Mouse (Mus musculus): ENCODE measurements around the gene Plcl2. TPM values are rescaled to one million over a fixed set of nuclear protein-coding genes. Genes with fewer than 3 reads are reported as not detected.

The Plcl2 gene
- total RNA-seq, 1 experiment = 2.7 TPM

GRCm38 (mm10) chr17:50488406-50488805, 20.8 kb upstream of the Plcl2 start:
- H3K36me3 ChIP-seq (ENCODE audit: control insufficient read depth, insufficient read depth, low read length, poor library complexity, severe bottlenecking) = no peaks in the 10 kb centered on the region
- in situ Hi-C loops (cut with MboI; ENCODE audit: low sequenced_read_pairs in 2 of 2, unreplicated experiment in 2 of 2) = no loop called here
- H3K4me1 ChIP-seq (ENCODE audit: control insufficient read depth in 2 of 2, insufficient read depth in 2 of 2, low read length in 2 of 2, poor library complexity in 1 of 2) = no peaks in the 10 kb centered on the region; a peak in 1 of 4 replicates
- H3K27ac ChIP-seq (ENCODE audit: insufficient read depth, low read depth, low read length, poor library complexity, severe bottlenecking) = no peak overlapping the region
- no peak for DNase-seq (ENCODE audit: low read depth, low spot score)
- no peak for TF ChIP-seq ZNF384 (IDR thresholded peaks at IDR 0.05; ENCODE audit: low read depth, low read length)
- TF ChIP-seq CHD2 (IDR thresholded peaks at IDR 0.05; ENCODE audit: low read depth, low read length) = no peak
- no peak for TF ChIP-seq HCFC1 (IDR thresholded peaks at IDR 0.05; ENCODE audit: borderline replicate concordance, insufficient read depth, low read length)
- TF ChIP-seq MAFK (IDR thresholded peaks at IDR 0.05; ENCODE audit: insufficient read depth, low read depth, low read length) = no peak
- no peak for TF ChIP-seq ZC3H11A (IDR thresholded peaks at IDR 0.05; ENCODE audit: borderline replicate concordance, low read depth, low read length)
- H3K9ac ChIP-seq (ENCODE audit: insufficient read depth, low read depth, low read length, poor library complexity, severe bottlenecking) = no peak overlapping the region
- H3K4me3 ChIP-seq (ENCODE audit: insufficient read depth in 1 of 2, low read depth in 1 of 2, low read length in 2 of 2, poor library complexity in 1 of 2, severe bottlenecking in 1 of 2) = no peak overlapping the region
- H3K9me3 ChIP-seq (ENCODE audit: control insufficient read depth, insufficient read depth, low read depth, low read length) = no peaks in the 10 kb centered on the region

DNA sequence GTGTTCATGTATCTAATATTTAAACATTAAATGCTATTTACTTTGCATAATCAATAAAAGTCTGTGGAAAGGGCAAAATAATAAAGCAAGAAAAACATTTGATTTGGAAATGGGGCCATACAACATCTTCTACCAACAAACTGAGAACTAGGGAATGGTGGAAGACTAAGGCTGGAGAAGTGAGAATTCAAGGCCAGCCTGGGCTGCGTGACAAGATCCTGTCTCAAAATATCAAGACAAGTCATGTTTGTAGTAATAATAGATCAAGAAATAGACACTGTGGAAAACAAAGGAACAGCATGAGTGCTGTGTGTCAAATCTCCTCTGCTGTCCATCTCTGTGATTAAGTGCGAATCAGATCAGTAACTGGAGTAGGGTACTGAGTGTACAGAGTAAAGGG, 20.3 kb upstream of the Plcl2 start:
- DNase-seq (ENCODE audit: low read depth, low spot score) = no peak
- TF ChIP-seq CHD2 (IDR thresholded peaks at IDR 0.05; ENCODE audit: low read depth, low read length) (no peak), MAFK (IDR thresholded peaks at IDR 0.05; ENCODE audit: insufficient read depth, low read depth, low read length) (no peak), ZNF384 (IDR thresholded peaks at IDR 0.05; ENCODE audit: low read depth, low read length) (no peak), ZC3H11A (IDR thresholded peaks at IDR 0.05; ENCODE audit: borderline replicate concordance, low read depth, low read length) (no peak), HCFC1 (IDR thresholded peaks at IDR 0.05; ENCODE audit: borderline replicate concordance, insufficient read depth, low read length) (no peak)
- Histone ChIP-seq H3K9ac (ENCODE audit: insufficient read depth, low read depth, low read length, poor library complexity, severe bottlenecking) (no peak overlapping the region), H3K9me3 (ENCODE audit: control insufficient read depth, insufficient read depth, low read depth, low read length) (no peaks in the 10 kb centered on the region), H3K4me3 (ENCODE audit: insufficient read depth in 1 of 2, low read depth in 1 of 2, low read length in 2 of 2, poor library complexity in 1 of 2, severe bottlenecking in 1 of 2) (no peak overlapping the region), H3K4me1 (ENCODE audit: control insufficient read depth in 2 of 2, insufficient read depth in 2 of 2, low read length in 2 of 2, poor library complexity in 1 of 2) (no peaks in the 10 kb centered on the region; a peak in 1 of 4 replicates), H3K36me3 (ENCODE audit: control insufficient read depth, insufficient read depth, low read length, poor library complexity, severe bottlenecking) (no peaks in the 10 kb centered on the region), H3K27ac (ENCODE audit: insufficient read depth, low read depth, low read length, poor library complexity, severe bottlenecking) (no peak overlapping the region)
- in situ Hi-C loops (cut with MboI; ENCODE audit: low sequenced_read_pairs in 2 of 2, unreplicated experiment in 2 of 2) = no loop called here

DNA sequence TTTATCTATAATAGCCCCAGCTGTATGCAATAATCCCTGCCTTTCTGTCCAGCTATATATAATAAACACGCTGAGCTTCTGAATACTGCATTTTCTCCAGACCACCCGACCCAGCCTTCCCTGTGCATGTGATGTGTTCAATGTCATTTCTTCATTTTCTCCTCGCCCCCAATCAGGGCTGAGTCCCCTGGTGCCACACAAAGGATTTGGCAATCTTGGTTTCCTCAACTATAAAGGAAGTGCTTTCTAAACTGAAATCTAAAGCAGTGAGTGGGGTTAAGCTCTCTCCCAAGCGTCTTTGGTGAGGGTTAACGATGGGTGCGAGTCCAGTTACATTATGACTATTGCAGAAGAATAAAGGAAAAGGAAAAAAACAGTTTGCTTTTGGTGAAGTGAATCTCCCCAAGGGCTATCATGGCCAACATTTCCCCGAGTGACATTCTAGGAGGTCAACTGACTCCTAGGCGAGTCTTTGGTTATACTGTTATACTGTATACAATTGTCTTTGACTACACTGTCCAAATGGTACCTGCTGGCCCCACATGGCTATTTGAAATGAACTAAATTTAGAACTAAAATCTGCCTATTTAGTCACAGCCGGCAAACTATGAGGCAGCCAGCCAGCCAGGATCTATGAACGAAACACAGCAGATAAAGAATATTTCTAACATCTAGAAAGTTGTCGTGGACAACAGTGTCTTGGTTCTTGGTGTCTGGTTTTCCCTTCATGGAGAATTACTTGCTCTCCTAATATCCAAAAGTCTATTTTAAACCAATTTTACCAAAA, 18.4 kb upstream of the Plcl2 start:
- Histone ChIP-seq H3K9me3 (ENCODE audit: control insufficient read depth, insufficient read depth, low read depth, low read length) (no peaks in the 10 kb centered on the region), H3K4me3 (ENCODE audit: insufficient read depth in 1 of 2, low read depth in 1 of 2, low read length in 2 of 2, poor library complexity in 1 of 2, severe bottlenecking in 1 of 2) (no peak overlapping the region), H3K9ac (ENCODE audit: insufficient read depth, low read depth, low read length, poor library complexity, severe bottlenecking) (no peak overlapping the region), H3K27ac (ENCODE audit: insufficient read depth, low read depth, low read length, poor library complexity, severe bottlenecking) (no peak overlapping the region), H3K4me1 (ENCODE audit: control insufficient read depth in 2 of 2, insufficient read depth in 2 of 2, low read length in 2 of 2, poor library complexity in 1 of 2) (no peaks in the 10 kb centered on the region), H3K36me3 (ENCODE audit: control insufficient read depth, insufficient read depth, low read length, poor library complexity, severe bottlenecking) (no peaks in the 10 kb centered on the region)
- no peak for TF ChIP-seq MAFK (IDR thresholded peaks at IDR 0.05; ENCODE audit: insufficient read depth, low read depth, low read length)
- no peak for TF ChIP-seq ZC3H11A (IDR thresholded peaks at IDR 0.05; ENCODE audit: borderline replicate concordance, low read depth, low read length)
- no peak for TF ChIP-seq CHD2 (IDR thresholded peaks at IDR 0.05; ENCODE audit: low read depth, low read length)
- TF ChIP-seq ZNF384 (IDR thresholded peaks at IDR 0.05; ENCODE audit: low read depth, low read length) = no peak
- no peak for TF ChIP-seq HCFC1 (IDR thresholded peaks at IDR 0.05; ENCODE audit: borderline replicate concordance, insufficient read depth, low read length)
- DNase-seq (ENCODE audit: low read depth, low spot score) = no peak
- in situ Hi-C loops (cut with MboI; ENCODE audit: low sequenced_read_pairs in 2 of 2, unreplicated experiment in 2 of 2) = no loop called here

DNA sequence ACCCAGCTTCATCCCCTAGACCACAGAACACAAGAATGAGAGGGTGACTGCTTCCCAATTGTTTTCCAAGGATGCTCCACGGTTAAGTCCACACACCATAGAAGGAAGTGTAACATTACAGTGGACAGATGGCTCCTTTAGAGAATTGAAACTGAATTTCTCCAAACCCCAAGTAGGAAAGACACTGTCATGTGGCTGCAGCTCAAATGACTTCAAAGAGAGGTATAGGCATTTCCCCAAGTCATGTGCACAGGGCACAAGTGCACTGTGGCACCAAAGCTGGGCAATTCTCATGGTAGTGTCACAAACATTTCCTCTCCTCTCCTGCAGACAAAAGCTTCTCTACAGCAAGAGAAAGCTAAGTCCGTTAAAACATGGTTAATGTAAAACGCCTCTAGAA, 17.7 kb upstream of the Plcl2 start:
- no peak for TF ChIP-seq ZNF384 (IDR thresholded peaks at IDR 0.05; ENCODE audit: low read depth, low read length)
- TF ChIP-seq CHD2 (IDR thresholded peaks at IDR 0.05; ENCODE audit: low read depth, low read length) = no peak
- TF ChIP-seq ZC3H11A (IDR thresholded peaks at IDR 0.05; ENCODE audit: borderline replicate concordance, low read depth, low read length) = no peak
- no peak for TF ChIP-seq HCFC1 (IDR thresholded peaks at IDR 0.05; ENCODE audit: borderline replicate concordance, insufficient read depth, low read length)
- H3K9ac ChIP-seq (ENCODE audit: insufficient read depth, low read depth, low read length, poor library complexity, severe bottlenecking) = no peak overlapping the region
- H3K36me3 ChIP-seq (ENCODE audit: control insufficient read depth, insufficient read depth, low read length, poor library complexity, severe bottlenecking) = no peaks in the 10 kb centered on the region
- in situ Hi-C loops (cut with MboI; ENCODE audit: low sequenced_read_pairs in 2 of 2, unreplicated experiment in 2 of 2) = no loop called here
- no peak overlapping the region for H3K27ac ChIP-seq (ENCODE audit: insufficient read depth, low read depth, low read length, poor library complexity, severe bottlenecking)
- no peak overlapping the region for H3K4me3 ChIP-seq (ENCODE audit: insufficient read depth in 1 of 2, low read depth in 1 of 2, low read length in 2 of 2, poor library complexity in 1 of 2, severe bottlenecking in 1 of 2)
- no peak for DNase-seq (ENCODE audit: low read depth, low spot score)
- no peaks in the 10 kb centered on the region for H3K4me1 ChIP-seq (ENCODE audit: control insufficient read depth in 2 of 2, insufficient read depth in 2 of 2, low read length in 2 of 2, poor library complexity in 1 of 2)
- H3K9me3 ChIP-seq (ENCODE audit: control insufficient read depth, insufficient read depth, low read depth, low read length) = no peaks in the 10 kb centered on the region

Measured in ES-E14 (cell line).